Mouse (Mus musculus) bone marrow, adult 2 months (tissue): ENCODE measurements around the gene Pitx3. TPM values are rescaled to one million over a fixed set of nuclear protein-coding genes. Genes with fewer than 3 reads are reported as not detected.

ENCODE experiments used
- H3K27ac ChIP-seq: fragments of 200-500 bp; 2 replicates; pipeline ENCODE4 v1.5.1; 2012; ENCODE audit warnings: low read depth, mild to moderate bottlenecking, control low read depth, inconsistent platforms, low read length; ENCODE audit not compliant: control insufficient read depth, poor library complexity, insufficient read depth
- H3K4me1 ChIP-seq: fragments of 200-500 bp; 2 replicates; pipeline ENCODE4 v1.6.1; 2011; ENCODE audit warnings: low read length; ENCODE audit not compliant: control insufficient read depth, insufficient read depth
- H3K4me3 ChIP-seq: fragments of 200-500 bp; replicated peaks from 2 replicates; pipeline ENCODE3; 2011; ENCODE audit warnings: mild to moderate bottlenecking, low read depth, low read length, control low read depth; ENCODE audit not compliant: control insufficient read depth
- CTCF ChIP-seq: fragments of 200-500 bp; IDR thresholded peaks from 2 replicates; pipeline ENCODE4 v1.5.1; 2011; ENCODE audit warnings: low read length, control low read depth; ENCODE audit not compliant: control insufficient read depth, insufficient read depth
- POLR2A ChIP-seq: fragments of 200-500 bp; IDR thresholded peaks from 2 replicates; pipeline ENCODE4 v1.6.1; 2011; ENCODE audit warnings: low read depth, mild to moderate bottlenecking, control low read depth, low read length, borderline replicate concordance; ENCODE audit not compliant: control insufficient read depth
- WGBS: fragments of 180-500 bp; shearing (Covaris S2); methylation state at CpG from one replicate; pipeline ENCODE4 v1.1.7; 2018; 5-methylcytosine and 5-hydroxymethylcytosine counted together
- polyA plus RNA-seq: library from polyadenylated mRNA; stranded (reverse); fragments of >200 nt; gene quantifications from 2 replicates; pipeline ENCODE4 v1.2.4, GENCODE M21; 2011; ENCODE audit warnings: low replicate concordance; ENCODE audit not compliant: missing spikeins, insufficient read depth, insufficient read length

Pitx3 gene
- polyA plus RNA-seq, 1 experiment: not detected

GRCm38 (mm10) chr19:46103437-46104186 is 44.5 kb downstream of the Pitx3 start:
- Histone ChIP-seq H3K27ac (no peak overlapping the region), H3K4me3 (no peak overlapping the region), H3K4me1 (peaks cover 2% of the 10 kb centered on the region)
- WGBS: 74% methylated on average over 6 of the region's 6 CpGs
- TF ChIP-seq CTCF (no peak), POLR2A (no peak)

GRCm38 (mm10) chr19:46099561-46099960 is 48.6 kb downstream of the Pitx3 start:
- no peak overlapping the region for H3K27ac ChIP-seq
- TF ChIP-seq CTCF: no peak
- no peak for TF ChIP-seq POLR2A
- 89% methylated on average over 3 of the region's 3 CpGs for WGBS
- H3K4me1 ChIP-seq: no peaks in the 10 kb centered on the region; the same call in 1 of the 2 replicates
- H3K4me3 ChIP-seq: no peak overlapping the region

- H3K27ac ChIP-seq: no peak overlapping the region
- no peak overlapping the region for H3K4me3 ChIP-seq
- no peaks in the 10 kb centered on the region for H3K4me1 ChIP-seq
- 81% methylated on average over 5 of the region's 5 CpGs for WGBS
- TF ChIP-seq CTCF (no peak), POLR2A (no peak)
Measured at GRCm38 (mm10) chr19:46096396-46096795, 51.7 kb downstream of the Pitx3 start.

DNA sequence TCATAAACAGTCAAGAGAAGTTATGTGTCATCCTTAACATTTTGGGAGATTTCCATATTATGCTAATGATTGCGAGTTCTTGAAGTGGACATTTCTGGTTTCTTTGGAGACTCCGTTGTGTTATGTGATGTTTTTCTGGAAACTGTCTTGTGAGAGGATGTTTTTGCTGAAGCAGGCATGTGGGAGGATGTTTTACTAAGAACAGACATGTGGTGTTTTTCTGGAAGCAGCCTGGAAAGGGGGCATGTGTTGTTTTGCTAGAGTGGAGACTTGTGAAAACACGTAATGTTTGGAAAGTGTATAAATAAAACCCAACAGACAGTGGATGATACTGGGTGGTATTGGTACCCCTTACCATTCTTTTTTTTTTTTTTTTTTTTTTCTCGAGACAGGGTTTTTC is 52.8 kb downstream of the Pitx3 start:
- Histone ChIP-seq H3K27ac (no peak overlapping the region), H3K4me3 (no peak overlapping the region), H3K4me1 (no peaks in the 10 kb centered on the region)
- TF ChIP-seq CTCF: no peak
- TF ChIP-seq POLR2A: no peak
- WGBS: 81% methylated on average over 4 of the region's 4 CpGs

DNA sequence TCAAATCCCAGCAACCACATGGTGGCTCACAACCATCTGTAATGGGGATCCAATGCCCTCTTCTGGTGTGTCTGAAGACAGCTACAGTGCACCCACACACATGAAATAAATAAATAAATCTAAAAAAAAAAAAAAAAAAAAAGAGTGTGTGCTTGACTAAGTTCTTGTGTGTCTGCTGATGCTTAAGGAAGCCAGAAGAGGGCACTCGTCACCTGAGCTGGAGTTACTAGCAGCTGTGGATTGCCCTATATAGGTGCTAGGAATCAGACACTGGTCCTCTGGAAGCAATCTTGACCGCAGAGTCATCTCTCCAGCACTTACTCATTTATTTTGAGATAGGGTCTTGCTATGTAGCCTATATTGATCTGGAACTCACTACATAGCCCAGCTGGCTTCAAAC is 54.0 kb downstream of the Pitx3 start:
- 87% methylated on average over 2 of the region's 2 CpGs for WGBS
- no peaks in the 10 kb centered on the region for H3K4me1 ChIP-seq

DNA sequence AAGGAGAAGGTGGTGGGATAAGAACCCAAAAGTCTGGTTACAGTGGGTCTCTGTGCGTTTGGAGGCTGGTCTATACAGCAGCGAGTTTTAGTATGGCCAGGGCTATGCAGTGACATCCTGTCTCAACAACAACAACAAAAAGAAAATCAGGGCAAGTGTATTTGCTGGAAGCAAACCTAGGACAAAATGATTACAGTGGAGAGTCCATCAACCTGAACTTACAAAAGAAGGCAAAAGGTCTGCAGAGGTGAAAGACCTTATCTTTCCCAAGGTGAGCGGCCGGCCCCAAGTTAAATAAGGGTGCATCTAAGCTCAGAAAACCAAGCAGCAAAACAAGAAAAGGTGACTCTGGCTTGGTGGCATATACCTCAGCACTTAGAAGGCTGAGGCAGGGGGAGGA is 56.5 kb downstream of the Pitx3 start:
- TF ChIP-seq POLR2A (no peak), CTCF (no peak)
- Histone ChIP-seq H3K4me1 (no peaks in the 10 kb centered on the region), H3K4me3 (no peak overlapping the region), H3K27ac (no peak overlapping the region)
- 85% methylated on average over 4 of the region's 4 CpGs for WGBS

More for the DNA sequence above, 54.0 kb downstream of the Pitx3 start:
- Histone ChIP-seq H3K4me3 (no peak overlapping the region), H3K27ac (no peak overlapping the region)
- no peak for TF ChIP-seq CTCF
- TF ChIP-seq POLR2A: no peak

GRCm38 (mm10) chr19:46087871-46088270 is 60.3 kb downstream of the Pitx3 start:
- H3K4me3 ChIP-seq: no peak overlapping the region
- TF ChIP-seq POLR2A (no peak), CTCF (no peak)
- no peak overlapping the region for H3K27ac ChIP-seq
- no peaks in the 10 kb centered on the region for H3K4me1 ChIP-seq
- 80% methylated on average over 7 of the region's 7 CpGs for WGBS

- Histone ChIP-seq H3K4me3 (no peak overlapping the region), H3K27ac (no peak overlapping the region), H3K4me1 (no peaks in the 10 kb centered on the region)
- WGBS: 24% methylated on average over 3 of the region's 3 CpGs
- TF ChIP-seq POLR2A (no peak), CTCF (0 out of 2 replicates have a peak, but pooled peaks have one; percentile 7)
Measured at GRCm38 (mm10) chr19:46086337-46086736, 61.8 kb downstream of the Pitx3 start.

Other genes with a start within 250 kb of the Pitx3 start
- 2.8 and 5.3 TPM in 2 replicates for gene Armh3, start 149.8 kb downstream of the Pitx3 start, polyA plus RNA-seq
- gene Hps6, start 144.8 kb downstream of the Pitx3 start, polyA plus RNA-seq: 1.2 and 1.9 TPM in 2 replicates
- gene Pprc1, start 103.4 kb downstream of the Pitx3 start, polyA plus RNA-seq: 42.0 and 51.5 TPM in 2 replicates
- gene Ldb1, start 103.1 kb downstream of the Pitx3 start, polyA plus RNA-seq: 177 and 217 TPM in 2 replicates
- gene Nolc1, start 72.5 kb downstream of the Pitx3 start, polyA plus RNA-seq: 36.1 and 52.2 TPM in 2 replicates
- gene Elovl3, start 16.4 kb downstream of the Pitx3 start, polyA plus RNA-seq: not detected in 2 replicates
- 20.5 and 44.3 TPM in 2 replicates for gene Gbf1, start 4.2 kb upstream of the Pitx3 start, polyA plus RNA-seq
- gene Nfkb2, start 156.0 kb upstream of the Pitx3 start, polyA plus RNA-seq: 10.3 and 24.3 TPM in 2 replicates
- gene Psd, start 178.8 kb upstream of the Pitx3 start, polyA plus RNA-seq: 1.1 and 4.8 TPM in 2 replicates
- gene Fbxl15, start 179.9 kb upstream of the Pitx3 start, polyA plus RNA-seq: 1.2 and 3.0 TPM in 2 replicates
- gene Cuedc2, start 190.4 kb upstream of the Pitx3 start, polyA plus RNA-seq: 74.9 and 161 TPM in 2 replicates
- gene Mfsd13a, start 192.8 kb upstream of the Pitx3 start, polyA plus RNA-seq: 5.1 and 14.9 TPM in 2 replicates
- 1.1 TPM in 1 of 2 replicates, not detected in the other for gene 2310034G01Rik, start 202.0 kb upstream of the Pitx3 start, polyA plus RNA-seq
- gene Actr1a, start 247.4 kb upstream of the Pitx3 start, polyA plus RNA-seq: 40.3 and 53.5 TPM in 2 replicates
- 5.3 and 6.3 TPM in 2 replicates for gene Sufu, start 248.6 kb upstream of the Pitx3 start, polyA plus RNA-seq